Mouse (Mus musculus): ENCODE measurements around the gene Tmem123. TPM values are rescaled to one million over a fixed set of nuclear protein-coding genes. Genes with fewer than 3 reads are reported as not detected.

Tmem123 gene
- 140 and 153 TPM in 2 replicates for polyA plus RNA-seq (2014; fragmentation: Nextera tagmentation; extraction: Ambion mirVana)

- peak within 1 kb of the TSS; percentile 81 for H3K4me3 ChIP-seq (ENCODE audit: low read depth, low read length)
- WGBS, result under 1% methylated on average over 44 of the region's 52 CpGs
- H3K9me3 ChIP-seq (ENCODE audit: control insufficient read depth, low read length), result peaks cover 2% of the 10 kb centered on the region; the same call in 1 of the 2 replicates
- ATAC-seq (ENCODE audit: low FRiP score), result peak; percentile 97
- peak within 1 kb of the TSS; percentile 40; the same call in 1 of the 2 replicates for H3K27ac ChIP-seq (ENCODE audit: low read depth, low read length)
- peak; percentile 100 for DNase-seq (ENCODE audit: low spot score, missing footprints)
- H3K9ac ChIP-seq (ENCODE audit: low read length), result peak within 1 kb of the TSS; percentile 88
- H3K4me2 ChIP-seq, result peak within 1 kb of the TSS; percentile 79
- H3K36me3 ChIP-seq (ENCODE audit: control insufficient read depth, insufficient read depth, low read length), result no peaks in the 10 kb centered on the region
- H3K4me1 ChIP-seq (ENCODE audit: control insufficient read depth, insufficient read depth, low read length), result peaks cover 32% of the 10 kb centered on the region
- H3K27me3 ChIP-seq (ENCODE audit: control insufficient read depth, insufficient read depth, low read length), result peaks cover 9% of the 10 kb centered on the region
These were observed at the start of gene Tmem123 for GRCm38 (mm10) chr9:7763614-7764300. TSS of gene Tmem123 (plus strand) at chr9:7764041.

- no peak overlapping the region for H3K27ac ChIP-seq (ENCODE audit: low read depth, low read length)
- ATAC-seq (ENCODE audit: low FRiP score) (peak; percentile 61), DNase-seq (ENCODE audit: low spot score, missing footprints) (peak; percentile 92)
- no peaks in the 10 kb centered on the region for H3K9me3 ChIP-seq (ENCODE audit: control insufficient read depth, low read length)
- H3K27me3 ChIP-seq (ENCODE audit: control insufficient read depth, insufficient read depth, low read length), result no peaks in the 10 kb centered on the region
- H3K4me2 ChIP-seq, result no peak overlapping the region
- no peaks in the 10 kb centered on the region for H3K36me3 ChIP-seq (ENCODE audit: control insufficient read depth, insufficient read depth, low read length)
- no peak overlapping the region for H3K4me3 ChIP-seq (ENCODE audit: low read depth, low read length)
- no peak overlapping the region for H3K9ac ChIP-seq (ENCODE audit: low read length)
- WGBS, result 42% methylated on average over 4 of the region's 4 CpGs
- no peaks in the 10 kb centered on the region for H3K4me1 ChIP-seq (ENCODE audit: control insufficient read depth, insufficient read depth, low read length)
These were observed 49.6 kb upstream of the Tmem123 start for GRCm38 (mm10) chr9:7714062-7714907.

- 67% methylated on average over 2 of the region's 2 CpGs for WGBS
- no peaks in the 10 kb centered on the region for H3K27me3 ChIP-seq (ENCODE audit: control insufficient read depth, insufficient read depth, low read length)
- H3K9ac ChIP-seq (ENCODE audit: low read length), result no peak overlapping the region
- H3K4me1 ChIP-seq (ENCODE audit: control insufficient read depth, insufficient read depth, low read length), result no peaks in the 10 kb centered on the region
- H3K4me2 ChIP-seq, result no peak overlapping the region
- DNase-seq (ENCODE audit: low spot score, missing footprints), result no peak
- H3K27ac ChIP-seq (ENCODE audit: low read depth, low read length), result no peak overlapping the region
- H3K9me3 ChIP-seq (ENCODE audit: control insufficient read depth, low read length), result no peaks in the 10 kb centered on the region
- peak; percentile 56; the same call in 1 of the 2 replicates for ATAC-seq (ENCODE audit: low FRiP score)
- no peaks in the 10 kb centered on the region for H3K36me3 ChIP-seq (ENCODE audit: control insufficient read depth, insufficient read depth, low read length)
- no peak overlapping the region for H3K4me3 ChIP-seq (ENCODE audit: low read depth, low read length)
These were observed 49.0 kb upstream of the Tmem123 start for GRCm38 (mm10) chr9:7714908-7715175.

- WGBS, result 84% methylated on average over 1 of the region's 1 CpGs
- DNase-seq (ENCODE audit: low spot score, missing footprints) (no peak), ATAC-seq (ENCODE audit: low FRiP score) (no peak)
- H3K4me3 ChIP-seq (ENCODE audit: low read depth, low read length), result no peak overlapping the region
- H3K4me2 ChIP-seq, result no peak overlapping the region
- H3K4me1 ChIP-seq (ENCODE audit: control insufficient read depth, insufficient read depth, low read length), result no peaks in the 10 kb centered on the region
- H3K27me3 ChIP-seq (ENCODE audit: control insufficient read depth, insufficient read depth, low read length), result no peaks in the 10 kb centered on the region
- no peak overlapping the region for H3K27ac ChIP-seq (ENCODE audit: low read depth, low read length)
- no peaks in the 10 kb centered on the region for H3K36me3 ChIP-seq (ENCODE audit: control insufficient read depth, insufficient read depth, low read length)
- H3K9ac ChIP-seq (ENCODE audit: low read length), result no peak overlapping the region
- no peaks in the 10 kb centered on the region for H3K9me3 ChIP-seq (ENCODE audit: control insufficient read depth, low read length)
These were observed 42.3 kb upstream of the Tmem123 start for GRCm38 (mm10) chr9:7721543-7721942.

- H3K9me3 ChIP-seq (ENCODE audit: control insufficient read depth, low read length), result no peaks in the 10 kb centered on the region
- WGBS, result 79% methylated on average over 4 of the region's 4 CpGs
- no peaks in the 10 kb centered on the region for H3K36me3 ChIP-seq (ENCODE audit: control insufficient read depth, insufficient read depth, low read length)
- H3K4me1 ChIP-seq (ENCODE audit: control insufficient read depth, insufficient read depth, low read length), result no peaks in the 10 kb centered on the region
- no peaks in the 10 kb centered on the region for H3K27me3 ChIP-seq (ENCODE audit: control insufficient read depth, insufficient read depth, low read length)
- no peak for DNase-seq (ENCODE audit: low spot score, missing footprints)
- no peak overlapping the region for H3K4me3 ChIP-seq (ENCODE audit: low read depth, low read length)
- ATAC-seq (ENCODE audit: low FRiP score), result no peak
- no peak overlapping the region for H3K27ac ChIP-seq (ENCODE audit: low read depth, low read length)
- H3K9ac ChIP-seq (ENCODE audit: low read length), result no peak overlapping the region
- H3K4me2 ChIP-seq, result no peak overlapping the region
These were observed 34.8 kb upstream of the Tmem123 start for GRCm38 (mm10) chr9:7728997-7729396.

- Histone ChIP-seq H3K9me3 (ENCODE audit: control insufficient read depth, low read length) (no peaks in the 10 kb centered on the region), H3K4me2 (no peak overlapping the region), H3K36me3 (ENCODE audit: control insufficient read depth, insufficient read depth, low read length) (no peaks in the 10 kb centered on the region), H3K9ac (ENCODE audit: low read length) (no peak overlapping the region), H3K4me1 (ENCODE audit: control insufficient read depth, insufficient read depth, low read length) (no peaks in the 10 kb centered on the region), H3K27me3 (ENCODE audit: control insufficient read depth, insufficient read depth, low read length) (no peaks in the 10 kb centered on the region), H3K4me3 (ENCODE audit: low read depth, low read length) (no peak overlapping the region), H3K27ac (ENCODE audit: low read depth, low read length) (no peak overlapping the region)
- ATAC-seq (ENCODE audit: low FRiP score) (no peak), DNase-seq (ENCODE audit: low spot score, missing footprints) (no peak)
- 95% methylated on average over 1 of the region's 1 CpGs for WGBS
These were observed 21.1 kb upstream of the Tmem123 start for GRCm38 (mm10) chr9:7742696-7743095.

GRCm38 (mm10) chr9:7744156-7744555, 19.7 kb upstream of the Tmem123 start:
- no peaks in the 10 kb centered on the region for H3K36me3 ChIP-seq (ENCODE audit: control insufficient read depth, insufficient read depth, low read length)
- no peak overlapping the region for H3K4me3 ChIP-seq (ENCODE audit: low read depth, low read length)
- ATAC-seq (ENCODE audit: low FRiP score), result no peak
- H3K9ac ChIP-seq (ENCODE audit: low read length), result no peak overlapping the region
- no peaks in the 10 kb centered on the region for H3K27me3 ChIP-seq (ENCODE audit: control insufficient read depth, insufficient read depth, low read length)
- no peak overlapping the region for H3K4me2 ChIP-seq
- H3K27ac ChIP-seq (ENCODE audit: low read depth, low read length), result no peak overlapping the region
- no peaks in the 10 kb centered on the region for H3K9me3 ChIP-seq (ENCODE audit: control insufficient read depth, low read length)
- 76% methylated on average over 1 of the region's 1 CpGs for WGBS
- no peaks in the 10 kb centered on the region for H3K4me1 ChIP-seq (ENCODE audit: control insufficient read depth, insufficient read depth, low read length)
- no peak for DNase-seq (ENCODE audit: low spot score, missing footprints)

- Histone ChIP-seq H3K36me3 (ENCODE audit: control insufficient read depth, insufficient read depth, low read length) (no peaks in the 10 kb centered on the region), H3K4me3 (ENCODE audit: low read depth, low read length) (no peak overlapping the region), H3K9ac (ENCODE audit: low read length) (no peak overlapping the region), H3K27ac (ENCODE audit: low read depth, low read length) (no peak overlapping the region), H3K27me3 (ENCODE audit: control insufficient read depth, insufficient read depth, low read length) (no peaks in the 10 kb centered on the region), H3K4me2 (no peak overlapping the region), H3K4me1 (ENCODE audit: control insufficient read depth, insufficient read depth, low read length) (no peaks in the 10 kb centered on the region), H3K9me3 (ENCODE audit: control insufficient read depth, low read length) (no peaks in the 10 kb centered on the region)
- 93% methylated on average over 3 of the region's 3 CpGs for WGBS
- ATAC-seq (ENCODE audit: low FRiP score), result no peak
- DNase-seq (ENCODE audit: low spot score, missing footprints), result no peak
These were observed 15.0 kb upstream of the Tmem123 start for GRCm38 (mm10) chr9:7748881-7749280.

- H3K4me1 ChIP-seq (ENCODE audit: control insufficient read depth, insufficient read depth, low read length), result no peaks in the 10 kb centered on the region
- H3K27me3 ChIP-seq (ENCODE audit: control insufficient read depth, insufficient read depth, low read length), result no peaks in the 10 kb centered on the region
- H3K4me3 ChIP-seq (ENCODE audit: low read depth, low read length), result no peak overlapping the region
- ATAC-seq (ENCODE audit: low FRiP score) (no peak), DNase-seq (ENCODE audit: low spot score, missing footprints) (no peak)
- no peak overlapping the region for H3K9ac ChIP-seq (ENCODE audit: low read length)
- H3K4me2 ChIP-seq, result no peak overlapping the region
- no peak overlapping the region for H3K27ac ChIP-seq (ENCODE audit: low read depth, low read length)
- no peaks in the 10 kb centered on the region for H3K36me3 ChIP-seq (ENCODE audit: control insufficient read depth, insufficient read depth, low read length)
- 82% methylated on average over 4 of the region's 4 CpGs for WGBS
- no peaks in the 10 kb centered on the region for H3K9me3 ChIP-seq (ENCODE audit: control insufficient read depth, low read length)
These were observed 14.3 kb upstream of the Tmem123 start for GRCm38 (mm10) chr9:7749537-7749936.

Measured in midbrain, embryonic 11.5 days (tissue).